Mouse (Mus musculus): ENCODE measurements around the gene Gramd1b. TPM values are rescaled to one million over a fixed set of nuclear protein-coding genes. Genes with fewer than 3 reads are reported as not detected.

Gramd1b gene
- polyA plus RNA-seq, 1 experiment from 2014 or later = 5.7 TPM

GRCm38 (mm10) chr9:40342101-40342500, 189.1 kb downstream of the Gramd1b start:
- ATAC-seq (replicated peaks; ENCODE audit: insufficient number of reproducible peaks, insufficient read depth, low FRiP score, low read depth) = no peak
- Histone ChIP-seq H3K9me3 (replicated peaks) (no peaks in the 10 kb centered on the region), H3K4me1 (replicated peaks) (peaks cover 36% of the 10 kb centered on the region), H3K4me2 (no peak overlapping the region), H3K4me3 (no peak overlapping the region), H3K27me3 (no peaks in the 10 kb centered on the region), H3K27ac (no peak overlapping the region), H3K36me3 (no peaks in the 10 kb centered on the region), H3K9ac (no peak overlapping the region)
- WGBS = 86% methylated on average over 7 of the region's 7 CpGs

DNA sequence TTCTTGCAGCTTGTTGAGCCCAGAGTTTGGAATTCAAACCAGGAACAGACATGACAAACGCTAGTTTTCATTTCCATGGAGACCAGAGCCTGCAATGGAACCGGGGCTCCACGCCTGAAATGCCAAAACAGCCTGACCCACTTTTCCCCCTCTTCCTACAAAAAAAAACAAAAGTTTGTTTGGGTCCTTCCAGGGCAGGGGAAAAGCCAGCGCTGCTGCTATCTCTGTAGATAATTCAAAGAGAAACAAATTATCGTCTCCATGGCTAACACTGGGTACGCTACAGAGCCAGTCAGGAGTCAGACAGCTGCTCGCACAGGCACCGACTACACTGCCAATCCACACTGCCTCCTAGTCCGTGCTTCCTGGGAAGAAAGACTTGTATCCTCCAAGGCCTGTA, 191.6 kb downstream of the Gramd1b start:
- H3K4me1 ChIP-seq (replicated peaks) = peaks cover 24% of the 10 kb centered on the region
- no peaks in the 10 kb centered on the region for H3K27me3 ChIP-seq
- H3K9me3 ChIP-seq (replicated peaks) = no peaks in the 10 kb centered on the region
- ATAC-seq (replicated peaks; ENCODE audit: insufficient number of reproducible peaks, insufficient read depth, low FRiP score, low read depth) = no peak
- WGBS = 36% methylated on average over 9 of the region's 9 CpGs
- no peaks in the 10 kb centered on the region for H3K36me3 ChIP-seq
- H3K9ac ChIP-seq = no peak overlapping the region
- no peak overlapping the region for H3K4me2 ChIP-seq
- no peak overlapping the region for H3K4me3 ChIP-seq
- no peak overlapping the region for H3K27ac ChIP-seq

DNA sequence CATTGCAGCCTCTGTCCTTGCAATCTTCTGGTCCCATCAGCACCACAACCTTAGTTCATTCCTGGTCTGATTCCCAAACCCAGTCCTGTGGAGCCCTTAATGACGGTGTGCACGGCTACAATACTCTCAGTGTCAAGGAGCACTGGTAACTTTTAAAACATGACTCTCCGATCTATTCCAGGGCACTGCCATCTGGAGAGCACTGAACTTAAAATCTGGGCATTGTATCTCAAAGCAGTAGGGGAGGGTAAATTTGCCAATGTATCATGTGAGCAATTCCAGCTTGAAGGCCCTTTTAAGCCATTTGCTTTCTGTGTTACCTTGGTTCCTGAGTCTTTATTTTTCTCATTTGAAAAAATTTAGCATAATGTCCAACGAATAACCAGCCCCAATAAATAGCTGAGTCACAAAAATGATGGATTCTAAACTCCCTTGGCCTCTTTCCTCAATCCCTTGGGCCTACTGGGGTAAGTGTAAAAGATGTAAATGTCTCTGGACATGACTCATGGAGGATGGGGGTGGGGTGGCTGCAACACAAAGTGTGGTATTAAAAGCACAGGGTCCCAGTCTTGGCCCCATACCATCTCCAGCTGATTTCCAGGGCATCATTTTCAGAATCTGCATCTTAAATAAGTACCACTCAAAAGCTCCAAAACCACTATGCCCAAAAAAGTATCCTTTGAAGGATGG, 193.9 kb downstream of the Gramd1b start:
- Histone ChIP-seq H3K36me3 (no peaks in the 10 kb centered on the region), H3K4me1 (replicated peaks) (peaks cover 20% of the 10 kb centered on the region), H3K4me2 (no peak overlapping the region), H3K27me3 (no peaks in the 10 kb centered on the region), H3K9ac (no peak overlapping the region), H3K9me3 (replicated peaks) (no peaks in the 10 kb centered on the region), H3K27ac (no peak overlapping the region), H3K4me3 (no peak overlapping the region)
- 74% methylated on average over 4 of the region's 4 CpGs for WGBS
- no peak for ATAC-seq (replicated peaks; ENCODE audit: insufficient number of reproducible peaks, insufficient read depth, low FRiP score, low read depth)

DNA sequence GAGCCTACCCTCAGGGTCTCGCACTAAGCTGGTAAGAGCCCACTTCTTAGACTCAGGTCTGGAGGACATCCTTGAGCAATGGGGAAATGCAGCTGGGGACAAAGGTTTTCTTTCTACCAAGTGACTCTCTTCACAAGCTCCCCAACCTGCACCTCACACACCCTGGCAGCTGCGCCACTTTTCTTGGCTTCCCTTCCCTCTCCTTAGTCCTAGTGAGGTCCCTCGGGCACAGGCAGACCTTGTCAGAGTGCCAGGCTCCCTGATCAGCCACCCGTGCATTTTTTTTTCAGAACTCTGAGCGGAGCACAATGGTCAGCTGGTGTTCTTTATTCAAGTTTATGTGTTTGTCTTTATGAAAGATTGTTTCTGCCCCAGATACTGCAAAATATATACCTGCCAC, 194.5 kb downstream of the Gramd1b start:
- no peaks in the 10 kb centered on the region for H3K36me3 ChIP-seq
- no peaks in the 10 kb centered on the region for H3K9me3 ChIP-seq (replicated peaks)
- no peak overlapping the region for H3K4me3 ChIP-seq
- H3K27me3 ChIP-seq = no peaks in the 10 kb centered on the region
- H3K27ac ChIP-seq = no peak overlapping the region
- H3K9ac ChIP-seq = no peak overlapping the region
- 54% methylated on average over 5 of the region's 5 CpGs for WGBS
- no peak for ATAC-seq (replicated peaks; ENCODE audit: insufficient number of reproducible peaks, insufficient read depth, low FRiP score, low read depth)
- H3K4me2 ChIP-seq = no peak overlapping the region
- peaks cover 20% of the 10 kb centered on the region for H3K4me1 ChIP-seq (replicated peaks)

DNA sequence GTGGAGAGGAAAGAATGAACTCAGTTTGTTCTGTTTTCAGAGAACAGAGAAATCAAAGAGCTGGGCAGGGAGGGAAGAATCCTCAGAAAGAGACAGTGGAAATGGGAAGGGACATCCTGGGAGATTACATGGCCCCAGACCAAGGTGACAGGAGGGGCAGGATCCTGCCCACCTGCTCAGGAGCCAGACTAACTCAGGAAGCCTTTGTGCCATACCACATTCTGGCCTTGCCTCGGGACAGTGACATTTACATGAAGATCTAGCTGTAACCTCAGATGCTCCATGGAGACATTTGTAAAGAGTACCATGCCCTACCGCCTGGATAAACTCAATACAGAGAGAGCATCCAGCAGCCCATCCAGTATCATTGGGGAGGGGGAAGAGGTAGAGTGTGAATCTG, 196.6 kb downstream of the Gramd1b start:
- H3K4me3 ChIP-seq = no peak overlapping the region
- no peaks in the 10 kb centered on the region for H3K27me3 ChIP-seq
- 80% methylated on average over 2 of the region's 2 CpGs for whole genome bisulfite sequencing
- H3K4me2 ChIP-seq = no peak overlapping the region
- ATAC-seq (replicated peaks; ENCODE audit: insufficient number of reproducible peaks, insufficient read depth, low FRiP score, low read depth) = no peak
- H3K9me3 ChIP-seq (replicated peaks) = no peaks in the 10 kb centered on the region
- H3K36me3 ChIP-seq = no peaks in the 10 kb centered on the region
- H3K9ac ChIP-seq = no peak overlapping the region
- H3K4me1 ChIP-seq (replicated peaks) = peaks cover 13% of the 10 kb centered on the region
- no peak overlapping the region for H3K27ac ChIP-seq

DNA sequence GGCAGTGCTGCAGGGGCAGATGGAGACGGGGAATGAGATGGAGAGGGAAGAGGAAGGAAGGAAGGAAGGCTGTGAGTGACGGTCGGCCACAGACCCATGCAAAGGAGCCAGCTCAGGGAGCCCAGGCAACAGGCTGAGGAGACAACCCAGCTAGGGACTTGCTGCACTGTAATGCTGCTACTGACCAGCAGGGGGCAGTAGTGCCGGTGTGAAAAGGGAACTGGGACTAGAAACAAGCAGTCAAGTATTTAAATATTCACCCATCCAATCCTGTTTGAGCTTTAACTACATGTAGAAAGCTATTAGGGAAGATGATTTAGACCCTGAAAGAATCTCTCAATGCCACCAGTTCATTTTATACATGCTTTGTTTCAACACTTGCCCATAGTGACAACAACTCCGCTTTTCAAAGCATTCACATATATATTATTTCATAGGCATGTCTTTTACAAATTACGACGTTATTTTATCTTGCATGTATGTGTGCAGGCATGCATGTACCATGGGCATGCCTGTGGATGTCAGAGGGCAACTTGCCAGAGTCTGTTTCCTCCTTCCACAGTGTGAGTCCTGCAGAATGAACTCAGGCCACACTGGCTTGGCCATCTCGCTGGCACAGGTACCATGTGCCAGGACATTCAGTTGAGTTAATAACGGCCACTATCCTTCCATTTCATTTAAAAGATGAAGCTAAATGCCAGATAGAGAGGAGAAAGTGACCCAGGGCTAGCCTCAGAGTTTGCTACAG, 197.4 kb downstream of the Gramd1b start:
- H3K4me3 ChIP-seq = no peak overlapping the region
- no peak overlapping the region for H3K4me2 ChIP-seq
- H3K36me3 ChIP-seq = no peaks in the 10 kb centered on the region
- no peaks in the 10 kb centered on the region for H3K27me3 ChIP-seq
- no peak overlapping the region for H3K9ac ChIP-seq
- 49% methylated on average over 9 of the region's 9 CpGs for WGBS
- H3K27ac ChIP-seq = no peak overlapping the region
- no peaks in the 10 kb centered on the region for H3K9me3 ChIP-seq (replicated peaks)
- peaks cover 10% of the 10 kb centered on the region for H3K4me1 ChIP-seq (replicated peaks)
- no peak for ATAC-seq (replicated peaks; ENCODE audit: insufficient number of reproducible peaks, insufficient read depth, low FRiP score, low read depth)

GRCm38 (mm10) chr9:40332731-40333648, 198.2 kb downstream of the Gramd1b start:
- Histone ChIP-seq H3K9ac (no peak overlapping the region), H3K4me1 (replicated peaks) (peaks cover 10% of the 10 kb centered on the region), H3K27me3 (no peaks in the 10 kb centered on the region), H3K9me3 (replicated peaks) (no peaks in the 10 kb centered on the region), H3K36me3 (no peaks in the 10 kb centered on the region), H3K4me3 (no peak overlapping the region), H3K27ac (no peak overlapping the region), H3K4me2 (no peak overlapping the region)
- 77% methylated on average over 31 of the region's 31 CpGs for WGBS
- no peak for ATAC-seq (replicated peaks; ENCODE audit: insufficient number of reproducible peaks, insufficient read depth, low FRiP score, low read depth)

DNA sequence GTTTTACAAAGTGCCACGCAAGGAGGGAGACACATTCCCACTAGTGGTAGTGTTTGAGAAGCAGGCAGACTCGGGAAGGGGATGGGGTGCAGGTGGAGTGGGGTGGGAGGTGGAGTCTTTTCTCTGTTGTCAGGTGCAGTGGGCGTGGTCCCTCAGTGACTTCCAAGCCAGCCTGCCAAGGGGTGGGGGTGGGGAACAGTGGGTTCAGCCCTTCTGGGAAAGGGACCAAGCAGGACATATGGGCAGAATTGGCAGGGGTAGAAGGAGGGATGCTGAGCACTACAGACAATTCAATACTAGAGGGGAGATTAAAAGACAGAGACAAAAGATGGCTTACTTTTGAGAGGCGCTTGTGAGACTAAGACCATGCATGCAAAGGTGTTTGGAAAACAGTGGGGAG, 198.9 kb downstream of the Gramd1b start:
- no peaks in the 10 kb centered on the region for H3K9me3 ChIP-seq (replicated peaks)
- H3K27ac ChIP-seq = no peak overlapping the region
- no peaks in the 10 kb centered on the region for H3K36me3 ChIP-seq
- H3K9ac ChIP-seq = no peak overlapping the region
- no peaks in the 10 kb centered on the region for H3K27me3 ChIP-seq
- 84% methylated on average over 4 of the region's 4 CpGs for WGBS
- H3K4me2 ChIP-seq = no peak overlapping the region
- no peak for ATAC-seq (replicated peaks; ENCODE audit: insufficient number of reproducible peaks, insufficient read depth, low FRiP score, low read depth)
- H3K4me3 ChIP-seq = no peak overlapping the region
- peaks cover 10% of the 10 kb centered on the region for H3K4me1 ChIP-seq (replicated peaks)

DNA sequence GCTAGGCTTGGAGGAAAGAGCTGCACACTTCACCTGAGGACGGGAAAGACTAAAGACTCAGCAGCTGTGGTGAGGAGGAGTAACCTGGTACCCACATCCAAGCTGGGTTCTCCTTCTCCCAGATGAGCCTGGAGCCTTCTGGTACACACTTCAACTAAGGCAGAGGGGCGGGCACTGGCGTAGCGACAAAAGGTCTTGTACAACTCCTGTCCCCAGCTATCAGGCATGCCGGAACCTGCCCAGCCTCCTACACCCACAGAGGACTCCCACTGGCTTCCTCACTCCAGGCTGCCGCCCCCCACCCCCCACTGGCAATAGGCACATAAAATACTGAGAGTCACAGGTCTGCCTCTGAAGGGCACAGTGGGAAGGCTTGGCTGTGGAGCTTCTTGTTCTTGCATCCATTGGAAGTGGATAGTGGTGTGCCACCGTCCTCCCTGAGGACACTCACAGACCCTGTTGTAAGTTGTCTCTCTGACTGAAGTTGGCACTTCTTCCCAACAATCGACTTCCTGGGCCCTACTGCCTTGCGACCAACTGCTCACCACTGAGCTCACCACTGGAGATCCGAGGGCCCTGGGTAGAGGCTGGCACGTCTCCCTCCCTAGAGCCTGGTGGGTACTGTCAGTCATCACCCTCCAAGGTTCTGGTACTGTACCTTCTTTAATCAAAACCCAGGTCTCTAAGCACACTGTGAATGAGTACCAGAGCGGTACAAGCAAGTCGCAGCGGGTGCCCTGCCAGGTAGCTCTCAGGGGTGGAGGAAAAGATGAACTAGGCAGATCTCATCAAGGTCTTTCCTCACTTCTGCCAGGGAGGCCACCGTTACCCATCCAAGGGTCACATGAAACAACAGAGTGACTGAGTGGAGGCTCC, 199.5 kb downstream of the Gramd1b start:
- no peak for ATAC-seq (replicated peaks; ENCODE audit: insufficient number of reproducible peaks, insufficient read depth, low FRiP score, low read depth)

GRCm38 (mm10) chr9:40330609-40331382, 200.4 kb downstream of the Gramd1b start:
- no peak overlapping the region for H3K9ac ChIP-seq
- H3K36me3 ChIP-seq = no peaks in the 10 kb centered on the region
- ATAC-seq (replicated peaks; ENCODE audit: insufficient number of reproducible peaks, insufficient read depth, low FRiP score, low read depth) = peak; percentile 84
- no peaks in the 10 kb centered on the region for H3K27me3 ChIP-seq
- no peaks in the 10 kb centered on the region for H3K9me3 ChIP-seq (replicated peaks)
- no peak overlapping the region for H3K4me3 ChIP-seq
- H3K4me1 ChIP-seq (replicated peaks) = peaks cover 12% of the 10 kb centered on the region
- 55% methylated on average over 19 of the region's 19 CpGs for WGBS
- no peak overlapping the region for H3K4me2 ChIP-seq
- no peak overlapping the region for H3K27ac ChIP-seq

More for the DNA sequence above, 199.5 kb downstream of the Gramd1b start:
- H3K4me2 ChIP-seq = no peak overlapping the region
- H3K9ac ChIP-seq = no peak overlapping the region
- 82% methylated on average over 15 of the region's 15 CpGs for WGBS
- H3K27ac ChIP-seq = no peak overlapping the region
- peaks cover 8% of the 10 kb centered on the region for H3K4me1 ChIP-seq (replicated peaks)
- no peak overlapping the region for H3K4me3 ChIP-seq
- no peaks in the 10 kb centered on the region for H3K36me3 ChIP-seq
- no peaks in the 10 kb centered on the region for H3K27me3 ChIP-seq
- H3K9me3 ChIP-seq (replicated peaks) = no peaks in the 10 kb centered on the region

Measured in heart, embryonic 15.5 days (tissue).